Mouse (Mus musculus): ENCODE results near the gene Usp31. TPM values are rescaled to one million over a fixed set of nuclear protein-coding genes. Genes with fewer than 3 reads are reported as not detected.

Usp31 gene
- total and polyA plus RNA-seq, 3 experiments: 14.4 to 14.7 TPM; not detected in 1

GRCm38 (mm10) chr7:121601697-121602096, 105.4 kb downstream of the Usp31 start:
- no peaks in the 10 kb centered on the region for H3K79me2 ChIP-seq (ENCODE audit: control insufficient read depth, insufficient read depth, low read length, poor library complexity)
- H3K9me3 ChIP-seq (replicated peaks; ENCODE audit: insufficient read depth, low read length): no peaks in the 10 kb centered on the region
- H3K4me3 ChIP-seq (ENCODE audit: control insufficient read depth in 1 of 2, insufficient read depth in 1 of 2, low read depth in 2 of 2, low read length in 2 of 2): no peak overlapping the region
- no peak overlapping the region for H3K27ac ChIP-seq (ENCODE audit: control insufficient read depth, low read depth, low read length)
- no peaks in the 10 kb centered on the region for H3K27me3 ChIP-seq (ENCODE audit: control insufficient read depth in 1 of 2, insufficient read depth in 2 of 2, low read length in 2 of 2)
- no peak overlapping the region for H3K9ac ChIP-seq (ENCODE audit: control insufficient read depth, low read depth, low read length, poor library complexity, severe bottlenecking)
- no peaks in the 10 kb centered on the region for H3K4me1 ChIP-seq (ENCODE audit: control insufficient read depth in 1 of 2, insufficient read depth in 2 of 2, low read length in 2 of 2)
- peak; percentile 58 for DNase-seq (ENCODE audit: low read depth, low spot score)
- no peaks in the 10 kb centered on the region for H3K36me3 ChIP-seq (ENCODE audit: control insufficient read depth in 1 of 2, insufficient read depth in 2 of 2, low read length in 2 of 2)
- TF ChIP-seq MAZ (IDR thresholded peaks at IDR 0.05; ENCODE audit: low read depth, low read length): no peak
- no peak for TF ChIP-seq MAFK (IDR thresholded peaks at IDR 0.05; ENCODE audit: borderline replicate concordance, low read depth, low read length)
- no peak for TF ChIP-seq MAX (IDR thresholded peaks at IDR 0.05; ENCODE audit: low read length)
- no peak for TF ChIP-seq USF1 (IDR thresholded peaks at IDR 0.05; ENCODE audit: low read depth, low read length)
- TF ChIP-seq SMC3 (IDR thresholded peaks at IDR 0.05; ENCODE audit: low read depth, low read length): no peak
- TF ChIP-seq SIN3A (IDR thresholded peaks at IDR 0.05; ENCODE audit: low read length): no peak
- no peak for TF ChIP-seq MXI1 (IDR thresholded peaks at IDR 0.05; ENCODE audit: low read depth, low read length)
- no peak for TF ChIP-seq MYC (IDR thresholded peaks at IDR 0.05; ENCODE audit: low read depth, low read length)
- no peak for TF ChIP-seq BHLHE40 (IDR thresholded peaks at IDR 0.05; ENCODE audit: borderline replicate concordance, low read depth, low read length)
- TF ChIP-seq GABPA (IDR thresholded peaks at IDR 0.05; ENCODE audit: low read depth, low read length): no peak
- TF ChIP-seq TCF12 (IDR thresholded peaks at IDR 0.05; ENCODE audit: low read depth, low read length): no peak
- no peak for TF ChIP-seq POLR2A (IDR thresholded peaks at IDR 0.05; ENCODE audit: control insufficient read depth in 1 of 2, insufficient read depth in 1 of 2, low read depth in 1 of 2, low read length in 2 of 2, poor library complexity in 1 of 2)
- no peak for TF ChIP-seq ZC3H11A (IDR thresholded peaks at IDR 0.05; ENCODE audit: low read depth, low read length)
- no peak for TF ChIP-seq ZKSCAN1 (IDR thresholded peaks at IDR 0.05; ENCODE audit: low read depth, low read length)
- no peak for TF ChIP-seq UBTF (IDR thresholded peaks at IDR 0.05; ENCODE audit: borderline replicate concordance, insufficient read depth, low read depth, low read length)
- no peak for TF ChIP-seq HCFC1 (IDR thresholded peaks at IDR 0.05; ENCODE audit: low read depth, low read length)

GRCm38 (mm10) chr7:121596401-121596800, 110.7 kb downstream of the Usp31 start:
- H3K9me3 ChIP-seq (replicated peaks; ENCODE audit: insufficient read depth, low read length): no peaks in the 10 kb centered on the region
- DNase-seq (ENCODE audit: low read depth, low spot score): peak; percentile 71
- no peak overlapping the region for H3K9ac ChIP-seq (ENCODE audit: control insufficient read depth, low read depth, low read length, poor library complexity, severe bottlenecking)
- H3K4me1 ChIP-seq (ENCODE audit: control insufficient read depth in 1 of 2, insufficient read depth in 2 of 2, low read length in 2 of 2): no peaks in the 10 kb centered on the region; a peak in 1 of 4 replicates
- TF ChIP-seq KAT2A (conservative IDR thresholded peaks at IDR 0.05; ENCODE audit: low read depth, low read length) (no peak), ZC3H11A (IDR thresholded peaks at IDR 0.05; ENCODE audit: low read depth, low read length) (no peak), RCOR1 (IDR thresholded peaks at IDR 0.05; ENCODE audit: low read depth, low read length) (no peak), ZNF384 (IDR thresholded peaks at IDR 0.05; ENCODE audit: low read depth, low read length) (no peak), ZMIZ1 (IDR thresholded peaks at IDR 0.05; ENCODE audit: low read depth, low read length) (no peak), MXI1 (IDR thresholded peaks at IDR 0.05; ENCODE audit: low read depth, low read length) (no peak), JUND (IDR thresholded peaks at IDR 0.05; ENCODE audit: low read depth, low read length) (no peak), MAFK (IDR thresholded peaks at IDR 0.05; ENCODE audit: borderline replicate concordance, low read depth, low read length) (no peak), SMC3 (IDR thresholded peaks at IDR 0.05; ENCODE audit: low read depth, low read length) (no peak), CTCF (IDR thresholded peaks at IDR 0.05 in 2 of 3, conservative IDR thresholded peaks at IDR 0.05 in 1 of 3; ENCODE audit: control insufficient read depth in 1 of 3, insufficient read depth in 1 of 3, low read depth in 2 of 3, low read length in 3 of 3, poor library complexity in 1 of 3, severe bottlenecking in 1 of 3) (no peak), ELF1 (IDR thresholded peaks at IDR 0.05; ENCODE audit: low read depth, low read length) (no peak), GATA1 (IDR thresholded peaks at IDR 0.05; ENCODE audit: low read depth, low read length) (no peak), TBP (IDR thresholded peaks at IDR 0.05; ENCODE audit: low read depth, low read length) (no peak), POLR2AphosphoS2 (IDR thresholded peaks at IDR 0.05; ENCODE audit: low read length) (no peak), E2F4 (IDR thresholded peaks at IDR 0.05; ENCODE audit: borderline replicate concordance, low read depth, low read length) (no peak)
- no peaks in the 10 kb centered on the region for H3K27me3 ChIP-seq (ENCODE audit: control insufficient read depth in 1 of 2, insufficient read depth in 2 of 2, low read length in 2 of 2)
- H3K4me3 ChIP-seq (ENCODE audit: control insufficient read depth in 1 of 2, insufficient read depth in 1 of 2, low read depth in 2 of 2, low read length in 2 of 2): no peak overlapping the region
- no peak overlapping the region for H3K27ac ChIP-seq (ENCODE audit: control insufficient read depth, low read depth, low read length)
- H3K36me3 ChIP-seq (ENCODE audit: control insufficient read depth in 1 of 2, insufficient read depth in 2 of 2, low read length in 2 of 2): no peaks in the 10 kb centered on the region
- H3K79me2 ChIP-seq (ENCODE audit: control insufficient read depth, insufficient read depth, low read length, poor library complexity): no peaks in the 10 kb centered on the region

Measured in MEL (cell line).